Mouse (Mus musculus): ENCODE results near the gene Ect2. TPM values are rescaled to one million over a fixed set of nuclear protein-coding genes. Genes with fewer than 3 reads are reported as not detected.

Ect2 gene
- total and polyA plus RNA-seq, 3 experiments: 29.9 to 38.9 (median 36.7) TPM

DNA sequence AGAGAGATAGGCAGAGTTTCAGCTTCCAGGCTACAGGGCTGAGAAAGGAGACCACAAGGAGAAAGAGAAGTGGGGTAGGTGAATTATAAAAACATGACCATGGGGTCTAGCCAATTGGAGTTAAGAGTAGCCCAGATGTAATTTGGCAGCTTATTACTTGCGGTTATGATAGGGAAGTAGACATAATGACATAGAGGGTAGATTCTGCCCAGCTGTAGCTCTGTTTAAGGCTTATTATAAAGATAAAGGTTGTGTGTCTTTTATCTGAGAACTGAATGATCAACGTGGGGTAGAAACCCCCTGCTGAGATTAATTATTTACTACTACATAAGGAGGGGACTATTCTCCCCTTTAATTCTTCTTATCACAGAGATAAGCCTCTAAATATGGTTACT lies 8.7 kb upstream of the Ect2 start:
- Histone ChIP-seq H3K27me3 (replicated peaks) (no peaks in the 10 kb centered on the region), H3K79me2 (replicated peaks; ENCODE audit: control insufficient read depth, extremely low read depth, insufficient read depth, poor library complexity, severe bottlenecking) (no peaks in the 10 kb centered on the region), H3K4me1 (ENCODE audit: control insufficient read depth in 1 of 2, insufficient read depth in 2 of 2) (peaks cover 4 to 6% of the 10 kb centered on the region in 2 experiments), H3K4me2 (ENCODE audit: insufficient read depth, low read depth, poor library complexity, severe bottlenecking) (no peak overlapping the region), H3K9ac (ENCODE audit: insufficient read depth, low read depth) (no peak overlapping the region), H3K9me3 (replicated peaks; ENCODE audit: low read length) (no peaks in the 10 kb centered on the region), H3K27ac (ENCODE audit: insufficient read depth, low read depth) (no peak overlapping the region), H3K36me3 (replicated peaks in 1 of 2; ENCODE audit: control insufficient read depth in 1 of 2, insufficient read depth in 1 of 2, low read length in 1 of 2) (no peaks in the 10 kb centered on the region), H3K4me3 (replicated peaks in 1 of 3; ENCODE audit: low read depth in 2 of 3, low read length in 2 of 3, poor library complexity in 1 of 3) (no peak overlapping the region)
- no peak for DNase-seq (ENCODE audit: extremely low read depth)
- TF ChIP-seq ZNF384 (IDR thresholded peaks at IDR 0.05; ENCODE audit: low read depth, low read length) (no peak), JUN (IDR thresholded peaks at IDR 0.05; ENCODE audit: insufficient read depth, low read depth, low read length) (no peak), TBP (conservative IDR thresholded peaks at IDR 0.05; ENCODE audit: low read depth, low read length) (no peak), POLR2AphosphoS2 (IDR thresholded peaks at IDR 0.05; ENCODE audit: low read depth, low read length) (no peak), JUND (conservative IDR thresholded peaks at IDR 0.05; ENCODE audit: low read depth, low read length) (no peak)
- in situ Hi-C loops (cut with MboI; ENCODE audit: low pct_ligation_motif_present, low pct_unique_long_range_greater_than_20kb, low sequenced_read_pairs) (no loop called here), dilution Hi-C loops (cut with MboI; ENCODE audit: extremely low pct_ligation_motif_present, extremely low pct_unique_long_range_greater_than_20kb, low sequenced_read_pairs) (no loop called here)

DNA sequence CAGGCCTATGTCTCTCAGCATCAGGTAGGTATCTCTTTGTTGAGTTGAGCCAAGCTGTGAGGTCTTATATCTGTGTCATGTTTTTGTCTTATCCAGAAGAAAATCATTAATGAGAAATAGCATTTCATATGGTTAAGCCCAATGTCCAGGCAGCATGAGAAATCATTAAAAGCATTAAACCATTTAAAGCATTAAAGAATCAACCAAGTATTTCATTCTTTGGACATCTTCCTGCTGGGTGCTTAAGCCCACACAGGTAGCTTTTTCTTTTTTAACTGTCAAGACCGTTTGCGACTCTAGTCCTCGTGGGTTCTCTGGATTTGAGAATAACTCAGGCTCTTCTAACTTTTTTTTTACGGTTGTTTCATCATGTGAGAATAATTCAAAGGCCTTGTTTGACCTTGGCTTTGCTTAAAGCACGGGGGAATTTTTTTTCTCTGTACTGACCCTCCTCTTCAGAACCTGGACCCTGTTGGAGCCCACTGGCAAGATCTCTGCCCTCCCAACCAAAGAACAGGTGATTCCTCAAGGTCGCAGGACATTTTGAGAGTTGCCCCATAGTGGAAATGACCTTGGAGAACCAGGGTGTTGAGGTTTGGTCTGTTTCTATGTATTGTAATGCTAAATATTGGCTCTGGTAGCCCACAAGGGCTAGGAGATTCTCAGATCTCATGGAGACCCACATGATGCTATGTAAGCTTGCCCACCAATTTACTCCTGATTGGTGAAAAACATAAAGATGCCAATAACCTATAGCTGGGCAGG lies 8.1 kb upstream of the Ect2 start:
- dilution Hi-C loops (cut with MboI; ENCODE audit: extremely low pct_ligation_motif_present, extremely low pct_unique_long_range_greater_than_20kb, low sequenced_read_pairs) (no loop called here), in situ Hi-C loops (cut with MboI; ENCODE audit: low pct_ligation_motif_present, low pct_unique_long_range_greater_than_20kb, low sequenced_read_pairs) (no loop called here)
- no peak overlapping the region for H3K4me3 ChIP-seq (replicated peaks in 1 of 3; ENCODE audit: low read depth in 2 of 3, low read length in 2 of 3, poor library complexity in 1 of 3)
- H3K27ac ChIP-seq (ENCODE audit: insufficient read depth, low read depth): no peak overlapping the region
- H3K9ac ChIP-seq (ENCODE audit: insufficient read depth, low read depth): no peak overlapping the region
- TF ChIP-seq USF1 (IDR thresholded peaks at IDR 0.05; ENCODE audit: low read depth, low read length) (no peak), CTCF (conservative IDR thresholded peaks at IDR 0.05 in 1 of 2, IDR thresholded peaks at IDR 0.05 in 1 of 2; ENCODE audit: low read depth in 2 of 2, low read length in 2 of 2) (no peak), KAT2A (IDR thresholded peaks at IDR 0.05; ENCODE audit: insufficient replicate concordance, low read length) (no peak), EP300 (IDR thresholded peaks at IDR 0.05; ENCODE audit: low read length) (no peak), MYC (IDR thresholded peaks at IDR 0.05; ENCODE audit: low read depth, low read length) (no peak), ETS1 (conservative IDR thresholded peaks at IDR 0.05; ENCODE audit: low read depth, low read length) (no peak), ELF1 (IDR thresholded peaks at IDR 0.05; ENCODE audit: low read depth, low read length) (no peak), CHD2 (IDR thresholded peaks at IDR 0.05; ENCODE audit: low read length) (no peak), USF2 (conservative IDR thresholded peaks at IDR 0.05; ENCODE audit: low read depth, low read length) (no peak), NELFE (IDR thresholded peaks at IDR 0.05; ENCODE audit: low read depth, low read length) (no peak), HCFC1 (IDR thresholded peaks at IDR 0.05; ENCODE audit: low read depth, low read length) (no peak), GABPA (IDR thresholded peaks at IDR 0.05; ENCODE audit: insufficient replicate concordance, low read depth, low read length) (no peak), MXI1 (IDR thresholded peaks at IDR 0.05; ENCODE audit: low read depth, low read length) (no peak), SMC3 (IDR thresholded peaks at IDR 0.05; ENCODE audit: low read depth, low read length) (no peak), CHD1 (IDR thresholded peaks at IDR 0.05; ENCODE audit: low read depth, low read length) (no peak)
- H3K79me2 ChIP-seq (replicated peaks; ENCODE audit: control insufficient read depth, extremely low read depth, insufficient read depth, poor library complexity, severe bottlenecking): no peaks in the 10 kb centered on the region
- H3K9me3 ChIP-seq (replicated peaks; ENCODE audit: low read length): no peaks in the 10 kb centered on the region
- peaks cover 4 to 6% of the 10 kb centered on the region in 2 experiments for H3K4me1 ChIP-seq (ENCODE audit: control insufficient read depth in 1 of 2, insufficient read depth in 2 of 2)
- no peak overlapping the region for H3K4me2 ChIP-seq (ENCODE audit: insufficient read depth, low read depth, poor library complexity, severe bottlenecking)
- no peaks in the 10 kb centered on the region for H3K27me3 ChIP-seq (replicated peaks)
- no peak for DNase-seq (ENCODE audit: extremely low read depth)
- no peaks in the 10 kb centered on the region for H3K36me3 ChIP-seq (replicated peaks in 1 of 2; ENCODE audit: control insufficient read depth in 1 of 2, insufficient read depth in 1 of 2, low read length in 1 of 2)

Measured in CH12.LX (cell line).